Mouse (Mus musculus): ENCODE results near the gene Pigs. TPM values are rescaled to one million over a fixed set of nuclear protein-coding genes. Genes with fewer than 3 reads are reported as not detected.

The Pigs gene
- 10 to 100 TPM; 75.0 to 75.9 TPM for total RNA-seq (2021)
- long read RNA-seq, transcript Pigs-201 (12 exons, 2,501 nt) = major isoform, 67 of 100 reads
- long read RNA-seq, partial matches to known transcripts = 19 of 100 reads
- long read RNA-seq, other reads (novel, unspliced or antisense) = 14 of 100 reads

- peak; percentile 96 for DNase-seq (ENCODE audit: low spot score in 2 of 2)
These were observed at the start of gene Pigs for GRCm38 (mm10) chr11:78327634-78328511. Pigs (plus strand) TSS chr11:78328415.

- no peak for DNase-seq (ENCODE audit: low spot score in 2 of 2)
These were observed 49.4 kb upstream of the Pigs start for GRCm38 (mm10) chr11:78278853-78279252.

GRCm38 (mm10) chr11:78279586-78279985 lies 48.6 kb upstream of the Pigs start:
- DNase-seq (ENCODE audit: low spot score in 2 of 2) = peak in 1 of 2 experiments; percentile 41

GRCm38 (mm10) chr11:78289146-78289763 lies 39.0 kb upstream of the Pigs start:
- DNase-seq (ENCODE audit: low spot score in 2 of 2) = no peak

GRCm38 (mm10) chr11:78290654-78291053 lies 37.6 kb upstream of the Pigs start, which contains the start of gene BC030499:
BC030499 (plus strand) TSS chr11:78290841.
- DNase-seq (ENCODE audit: low spot score in 2 of 2) = no peak

- DNase-seq (ENCODE audit: low spot score in 2 of 2) = no peak
These were observed 33.6 kb upstream of the Pigs start for GRCm38 (mm10) chr11:78294585-78294984.

GRCm38 (mm10) chr11:78300917-78301316 lies 27.3 kb upstream of the Pigs start:
- no peak for DNase-seq (ENCODE audit: low spot score in 2 of 2)

- peak; percentile 84 to 91 for DNase-seq (ENCODE audit: low spot score in 2 of 2)
These were observed 26.7 kb upstream of the Pigs start, which contains the start of gene Spag5 for GRCm38 (mm10) chr11:78301357-78302084. Spag5 (plus strand) TSS chr11:78301529.

GRCm38 (mm10) chr11:78305272-78305671 lies 22.9 kb upstream of the Pigs start:
- DNase-seq (ENCODE audit: low spot score in 2 of 2) = no peak

GRCm38 (mm10) chr11:78310861-78311511 lies 17.2 kb upstream of the Pigs start:
- no peak for DNase-seq (ENCODE audit: low spot score in 2 of 2)

- no peak for DNase-seq (ENCODE audit: low spot score in 2 of 2)
These were observed 14.6 kb upstream of the Pigs start for GRCm38 (mm10) chr11:78313662-78314061.

- DNase-seq (ENCODE audit: low spot score in 2 of 2) = no peak
These were observed 9.8 kb upstream of the Pigs start for GRCm38 (mm10) chr11:78318411-78318810.

GRCm38 (mm10) chr11:78322076-78322831 lies 6.0 kb upstream of the Pigs start:
- DNase-seq (ENCODE audit: low spot score in 2 of 2) = no peak

GRCm38 (mm10) chr11:78322860-78323259 lies 5.4 kb upstream of the Pigs start, which contains the start of gene Aldoc:
Aldoc (plus strand) TSS chr11:78322968.
- peak; percentile 66 to 77 for DNase-seq (ENCODE audit: low spot score in 2 of 2)

- DNase-seq (ENCODE audit: low spot score in 2 of 2) = peak; percentile 64 to 77
These were observed 4.0 kb upstream of the Pigs start for GRCm38 (mm10) chr11:78324000-78324785.

- peak in 1 of 2 experiments; percentile 20 for DNase-seq (ENCODE audit: low spot score in 2 of 2)
These were observed 3.2 kb upstream of the Pigs start for GRCm38 (mm10) chr11:78324965-78325364.

GRCm38 (mm10) chr11:78327215-78327614 lies 1.0 kb upstream of the Pigs start:
- DNase-seq (ENCODE audit: low spot score in 2 of 2) = no peak

- no peak for DNase-seq (ENCODE audit: low spot score in 2 of 2)
These were observed 369 bp downstream of the Pigs start for GRCm38 (mm10) chr11:78328512-78329056.

GRCm38 (mm10) chr11:78332676-78333075 lies 4.5 kb downstream of the Pigs start:
- no peak for DNase-seq (ENCODE audit: low spot score in 2 of 2)

Data from layer of hippocampus, postnatal 10 days (tissue).